Mouse (Mus musculus) spleen, adult 2 months (tissue): ENCODE measurements around the gene Lrrc1.

Source experiments
- CTCF ChIP-seq: fragments of 200-500 bp; IDR thresholded peaks from 2 replicates; pipeline ENCODE4 v1.5.1; 2011; ENCODE audit warnings: mild to moderate bottlenecking, inconsistent platforms; ENCODE audit not compliant: insufficient read depth, insufficient read length, insufficient replicate concordance; ENCODE audit errors: extremely low read depth
- POLR2A ChIP-seq: fragments of 200-500 bp; IDR thresholded peaks from 2 replicates; pipeline ENCODE4 v1.6.1; 2011; ENCODE audit warnings: low read depth, low read length, inconsistent platforms

DNA sequence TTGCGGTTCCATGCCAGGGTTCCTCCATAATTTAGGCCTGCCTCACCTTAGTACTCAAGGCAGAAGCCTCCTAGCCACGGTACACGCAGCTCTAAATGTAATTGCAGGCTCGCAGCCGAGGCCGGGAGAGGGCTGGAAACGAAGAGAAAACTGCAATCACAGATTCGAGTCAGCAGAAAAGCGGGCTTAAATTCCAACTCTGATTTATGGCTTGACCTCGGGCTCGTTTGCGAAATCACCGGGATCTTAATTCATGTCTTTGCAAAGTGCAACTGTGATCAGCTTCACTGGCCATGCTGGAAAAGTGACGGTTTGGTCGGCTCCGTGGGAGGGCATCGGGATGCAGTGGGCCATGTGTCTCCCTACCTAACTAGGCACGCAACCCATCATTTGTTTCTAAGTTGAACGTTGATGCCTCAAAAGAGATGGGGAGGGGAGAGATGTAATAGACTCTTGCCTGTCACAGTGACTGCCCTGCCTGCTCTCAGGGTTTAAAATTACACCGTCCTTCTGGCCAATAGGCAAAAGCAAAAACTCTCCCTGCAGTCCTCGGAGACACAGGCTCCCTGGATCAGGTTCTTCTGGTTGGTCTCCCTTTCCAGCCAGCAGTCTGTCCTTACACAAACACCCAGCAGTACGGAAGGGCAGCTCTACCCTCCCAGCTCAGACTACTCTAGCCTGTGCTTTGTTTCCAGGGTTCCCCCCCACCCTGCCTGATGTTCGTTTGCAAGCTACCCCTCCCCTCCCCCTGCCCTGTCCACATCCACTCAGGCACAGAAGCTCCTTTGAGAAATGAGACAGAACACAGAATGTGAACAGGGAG lies 117.2 kb downstream of the Lrrc1 start:
- TF ChIP-seq CTCF (no peak), POLR2A (no peak)
